Mouse (Mus musculus): ENCODE results near the gene Slc25a11.
A peak's percentile ranks its signal among the peaks of the same experiment; 100 is the strongest.

The Slc25a11 gene

DNA sequence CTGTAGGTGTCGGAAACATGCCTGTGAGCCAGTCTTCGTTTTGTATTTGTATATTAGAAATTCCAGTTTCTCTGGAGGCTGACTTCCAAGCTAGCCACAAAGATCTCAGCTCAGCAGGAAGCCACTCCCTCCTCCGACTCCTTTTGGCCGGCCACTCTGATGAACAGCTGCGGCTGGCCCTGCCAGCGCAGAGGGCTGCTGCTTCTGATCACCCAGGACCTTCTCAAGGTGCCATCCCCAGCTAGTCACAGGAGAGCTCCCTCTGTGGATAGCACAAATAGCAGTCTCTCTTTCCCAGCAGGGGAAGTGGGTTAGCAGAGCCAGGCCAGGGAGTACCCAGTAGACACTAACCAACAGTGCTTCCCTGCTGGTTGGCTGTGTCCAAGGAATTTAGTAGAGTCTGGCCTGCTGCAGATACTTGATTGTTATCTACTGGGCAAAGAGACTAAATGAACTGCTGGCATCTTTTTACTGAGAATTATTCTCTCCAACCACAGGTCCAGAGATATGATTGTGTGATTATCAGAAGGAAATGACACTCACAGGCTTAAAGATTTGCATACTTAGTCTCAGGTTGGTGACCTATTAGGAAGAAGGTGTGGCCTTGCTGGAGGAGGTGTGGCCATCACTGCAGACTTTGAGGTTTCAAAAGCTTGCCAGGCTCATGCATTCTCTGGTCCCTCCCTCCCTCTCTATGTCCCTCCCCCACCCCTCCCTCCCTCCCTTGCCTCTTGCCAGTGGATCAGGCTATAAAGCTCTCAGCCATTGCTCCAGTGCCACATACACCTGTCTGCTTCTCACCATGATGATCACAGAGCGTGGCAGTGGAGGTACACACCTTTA, 25.1 kb downstream of the Slc25a11 start:
- ATAC-seq (ENCODE audit: low TSS enrichment) = no peak

DNA sequence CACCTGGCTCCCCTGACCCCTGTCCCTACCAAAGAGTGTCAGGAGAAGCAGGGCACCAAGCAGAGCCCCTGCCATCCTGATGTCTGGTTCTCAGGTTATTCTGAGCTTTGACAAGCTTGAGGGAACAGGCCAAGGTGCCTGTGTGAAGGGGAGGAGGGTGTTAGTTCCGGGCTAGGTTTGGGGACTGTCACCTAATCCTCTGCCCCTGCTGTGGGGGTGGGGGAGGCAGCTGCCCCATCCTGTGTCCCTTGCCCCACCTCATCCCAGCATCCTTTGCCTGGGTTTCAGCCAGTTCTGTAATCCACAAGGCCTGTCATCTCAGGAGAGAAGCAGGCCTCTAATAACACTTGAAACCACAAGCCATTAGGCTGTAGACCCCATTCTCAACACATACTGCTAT, 28.2 kb downstream of the Slc25a11 start, which contains the start of gene Chrne:
TSS of gene Chrne (minus strand) at position 116 of the 400 bp plus-strand sequence.
- ATAC-seq (ENCODE audit: low TSS enrichment) = no peak

DNA sequence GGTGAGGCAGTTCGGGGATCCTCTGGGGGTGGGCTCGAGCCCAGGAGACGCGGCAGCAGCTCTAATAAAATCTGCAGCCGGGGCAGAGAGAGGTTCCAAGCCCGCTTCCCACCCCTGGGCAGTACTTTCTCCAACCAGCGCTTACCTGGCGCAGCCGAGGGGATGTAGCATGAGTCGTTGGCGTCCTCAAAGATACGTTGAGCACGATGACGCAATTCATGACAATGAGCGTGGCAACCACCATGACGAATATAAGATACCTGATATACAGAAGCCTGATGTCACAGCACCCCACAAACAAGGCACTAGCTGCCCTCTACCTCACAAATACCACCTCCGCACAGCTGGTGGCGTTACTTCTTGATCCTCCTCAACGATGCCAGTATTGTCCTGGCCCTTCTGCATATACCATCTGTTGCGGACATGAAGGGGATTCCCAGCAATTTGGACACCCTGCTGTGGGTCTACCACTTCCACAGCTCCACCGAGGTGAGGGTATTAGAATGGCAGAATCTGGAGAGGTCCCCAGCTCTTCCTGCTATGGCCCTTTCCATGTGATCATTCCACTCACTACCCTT, 31.7 kb downstream of the Slc25a11 start, which contains the start of gene 4930544D05Rik:
TSS of gene 4930544D05Rik (plus strand) at position 333 of the 578 bp plus-strand sequence.
- no peak for ATAC-seq (ENCODE audit: low TSS enrichment)

DNA sequence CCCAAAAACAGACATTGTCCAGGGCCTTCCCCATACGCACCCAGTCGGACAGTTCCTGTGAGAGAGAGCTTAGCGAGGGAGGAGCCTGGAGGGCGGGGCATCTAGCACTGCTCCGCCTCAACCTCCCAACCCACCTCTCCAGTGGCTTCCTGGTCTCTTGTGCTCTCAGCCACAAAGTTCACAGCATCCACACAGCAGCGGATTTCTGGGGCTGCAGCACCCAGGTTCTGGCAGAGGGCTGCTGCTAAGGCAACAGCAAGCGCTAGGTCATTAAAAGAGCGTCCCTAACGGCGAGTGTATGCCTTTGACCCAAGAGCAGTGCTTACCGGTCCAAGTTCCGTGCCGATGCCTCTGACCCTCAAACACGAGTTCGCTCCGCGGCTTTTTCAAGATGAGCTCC, 32.2 kb downstream of the Slc25a11 start:
- ATAC-seq (ENCODE audit: low TSS enrichment) = peak; percentile 70; the same call in 1 of the 2 replicates

DNA sequence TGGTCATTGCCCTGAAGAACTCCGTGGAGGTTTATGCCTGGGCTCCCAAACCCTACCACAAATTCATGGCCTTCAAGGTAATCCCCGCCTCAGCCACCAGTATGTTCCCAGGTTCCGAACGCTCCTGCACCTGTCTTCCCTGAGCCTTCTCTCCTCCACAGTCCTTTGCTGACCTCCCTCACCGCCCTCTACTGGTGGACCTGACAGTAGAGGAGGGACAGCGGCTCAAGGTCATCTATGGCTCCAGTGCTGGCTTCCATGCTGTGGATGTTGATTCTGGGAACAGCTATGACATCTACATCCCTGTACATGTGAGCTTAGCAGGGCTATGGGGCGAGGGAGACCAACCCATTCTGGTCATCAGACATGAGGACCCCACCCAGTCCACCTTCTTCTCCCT, 34.8 kb downstream of the Slc25a11 start:
- ATAC-seq (ENCODE audit: low TSS enrichment) = no peak

DNA sequence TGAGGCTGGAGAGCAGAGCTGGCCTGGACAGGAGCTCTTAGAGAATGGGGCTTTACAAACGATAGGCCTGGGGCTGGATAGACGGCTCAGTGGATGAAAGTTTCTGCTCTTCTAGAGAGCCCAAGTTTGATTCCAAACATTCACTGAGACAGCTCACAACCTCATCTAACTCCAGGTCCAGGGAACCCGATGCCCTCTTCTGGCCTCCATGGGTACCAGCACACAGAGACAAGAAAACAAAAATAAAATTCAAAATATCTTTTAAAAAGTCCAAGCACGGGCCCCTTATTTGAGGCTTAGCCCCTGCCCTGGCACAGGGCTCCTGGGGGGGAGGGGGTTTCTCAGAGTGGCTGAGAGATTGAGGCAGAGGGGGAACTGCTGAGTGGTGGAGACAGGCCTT, 36.5 kb downstream of the Slc25a11 start:
- ATAC-seq (ENCODE audit: low TSS enrichment) = no peak

DNA sequence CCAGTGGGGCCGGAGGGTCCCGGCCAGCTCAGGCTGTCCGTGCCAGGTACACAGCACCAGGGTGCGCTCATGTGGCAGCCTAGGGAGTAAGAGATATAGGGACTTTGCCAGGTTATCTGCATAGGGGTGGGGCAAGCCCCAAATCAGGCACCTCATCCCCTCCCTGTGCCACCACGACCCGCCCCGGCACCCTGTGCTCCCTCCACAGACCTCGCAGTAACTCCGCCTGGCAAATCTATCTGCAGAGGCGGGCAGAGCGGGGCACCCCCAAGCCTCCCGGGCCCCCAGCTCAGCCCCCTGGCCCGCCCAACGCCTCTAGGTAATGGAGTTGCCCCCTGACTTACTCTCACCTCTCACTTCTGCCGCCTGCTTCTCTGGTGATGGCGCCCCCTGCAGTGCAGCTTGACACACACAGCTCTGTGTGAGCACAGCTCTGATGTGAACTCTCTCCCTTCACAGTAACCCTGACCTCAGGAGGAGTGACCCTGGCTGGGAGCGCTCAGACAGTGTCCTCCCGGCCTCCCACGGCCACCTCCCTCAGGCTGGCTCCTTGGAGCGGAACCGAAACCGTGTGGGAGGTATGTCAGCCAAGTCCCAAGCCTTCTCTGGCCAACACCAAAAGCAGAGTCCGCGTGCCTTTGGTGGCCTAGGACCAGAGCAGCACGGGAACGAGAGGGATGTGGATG, 38.8 kb downstream of the Slc25a11 start:
- ATAC-seq (ENCODE audit: low TSS enrichment) = no peak

DNA sequence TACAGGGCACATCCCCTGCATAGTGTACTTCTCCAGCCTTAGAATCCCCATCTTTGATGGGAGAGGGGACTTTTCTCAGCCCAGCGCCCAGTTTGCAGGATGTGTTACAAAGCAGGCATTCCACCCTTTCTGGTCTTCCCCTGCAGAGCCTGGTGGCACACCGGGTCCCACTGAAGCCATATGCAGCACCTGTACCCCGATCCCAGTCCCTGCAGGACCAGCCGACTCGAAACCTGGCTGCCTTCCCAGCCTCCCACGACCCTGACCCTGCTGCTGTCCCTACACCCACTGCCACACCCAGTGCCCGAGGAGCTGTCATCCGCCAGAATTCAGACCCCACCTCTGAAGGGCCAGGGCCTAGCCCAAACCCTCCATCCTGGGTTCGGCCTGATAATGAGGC, 39.7 kb downstream of the Slc25a11 start:
- no peak for ATAC-seq (ENCODE audit: low TSS enrichment)

DNA sequence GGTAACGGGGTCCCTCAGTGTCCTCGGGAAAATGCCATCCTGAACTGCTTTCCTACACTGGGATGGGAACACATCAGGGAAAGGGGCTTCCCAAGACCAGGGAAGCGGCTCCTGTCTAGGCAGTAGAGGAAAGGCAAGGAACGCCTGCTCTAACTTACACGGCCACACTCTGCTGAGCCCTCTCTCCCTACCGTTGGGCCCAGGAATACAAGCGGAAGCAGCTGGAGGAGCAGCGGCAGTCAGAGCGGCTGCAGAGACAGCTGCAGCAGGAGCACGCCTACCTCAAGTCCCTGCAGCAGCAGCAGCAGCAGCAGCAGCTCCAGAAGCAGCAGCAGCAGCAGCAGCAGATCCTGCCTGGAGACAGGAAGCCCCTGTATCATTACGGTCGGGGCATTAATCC, 40.6 kb downstream of the Slc25a11 start:
- ATAC-seq (ENCODE audit: low TSS enrichment) = no peak

DNA sequence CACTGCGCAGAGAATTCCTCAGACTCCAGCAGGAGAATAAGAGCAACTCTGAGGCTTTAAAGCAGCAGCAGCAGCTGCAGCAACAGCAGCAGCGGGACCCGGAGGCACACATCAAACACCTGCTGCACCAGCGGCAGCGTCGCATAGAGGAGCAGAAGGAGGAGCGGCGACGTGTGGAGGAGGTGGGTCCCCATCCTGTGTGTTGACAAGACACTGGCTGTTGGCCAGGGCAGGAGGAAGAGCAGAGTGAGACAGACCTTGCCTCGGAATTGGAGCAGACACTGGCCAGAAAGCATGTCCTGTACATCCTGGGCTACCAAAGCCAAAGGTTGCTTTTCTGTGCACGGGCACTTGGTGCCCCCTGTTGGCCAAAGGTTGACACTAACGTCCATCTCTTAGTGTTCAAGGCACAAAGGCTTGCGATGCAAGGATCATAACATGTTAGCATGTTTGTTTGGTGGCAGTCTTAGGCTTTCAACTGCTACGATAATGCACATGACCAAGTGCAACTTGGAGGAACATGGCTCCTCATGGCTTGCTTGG, 42.2 kb downstream of the Slc25a11 start:
- ATAC-seq (ENCODE audit: low TSS enrichment) = no peak

DNA sequence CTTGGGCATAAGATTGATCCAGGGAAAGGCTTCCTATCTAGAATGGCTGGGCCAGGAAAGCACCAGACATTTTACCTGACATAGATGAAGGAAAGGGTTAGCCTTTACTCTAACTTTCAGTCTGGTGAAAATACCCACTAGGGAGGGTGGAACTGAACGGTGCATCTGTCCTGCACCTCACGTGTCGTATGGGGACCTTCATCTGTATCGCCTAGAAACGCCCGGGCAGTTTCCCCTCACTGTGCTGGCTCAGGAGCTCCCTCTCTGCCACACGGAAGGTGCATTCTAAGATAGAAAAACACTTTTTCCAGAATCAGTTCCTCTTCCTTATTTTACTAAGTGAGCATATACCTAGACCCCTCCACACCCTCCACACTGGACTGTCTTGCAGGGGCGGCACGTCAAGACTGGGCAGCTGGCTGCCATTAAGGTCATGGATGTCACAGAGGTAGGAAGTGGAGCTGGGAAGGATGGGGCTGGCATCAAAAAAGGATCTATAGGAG, 48.8 kb downstream of the Slc25a11 start:
- ATAC-seq (ENCODE audit: low TSS enrichment) = no peak

DNA sequence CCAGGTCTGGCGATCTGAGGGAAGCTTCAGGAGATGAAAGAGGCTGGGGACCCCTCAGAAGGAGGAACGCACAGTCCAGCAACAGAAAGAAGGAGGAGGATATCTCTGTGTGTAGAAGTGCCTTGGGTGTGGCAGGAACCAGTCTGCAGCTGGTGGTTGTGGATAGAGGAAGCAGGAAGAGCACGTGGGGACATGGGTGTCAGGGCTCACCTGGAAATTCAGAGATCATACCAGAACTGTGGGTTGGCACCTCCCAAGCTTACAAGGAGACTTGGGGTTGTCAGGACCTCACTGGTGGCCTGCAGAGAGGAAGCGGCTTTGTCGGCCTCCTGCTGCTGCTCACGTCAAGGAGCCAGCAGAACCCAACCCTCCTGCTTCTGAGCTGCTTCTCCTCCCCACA, 50.0 kb downstream of the Slc25a11 start:
- no peak for ATAC-seq (ENCODE audit: low TSS enrichment)

DNA sequence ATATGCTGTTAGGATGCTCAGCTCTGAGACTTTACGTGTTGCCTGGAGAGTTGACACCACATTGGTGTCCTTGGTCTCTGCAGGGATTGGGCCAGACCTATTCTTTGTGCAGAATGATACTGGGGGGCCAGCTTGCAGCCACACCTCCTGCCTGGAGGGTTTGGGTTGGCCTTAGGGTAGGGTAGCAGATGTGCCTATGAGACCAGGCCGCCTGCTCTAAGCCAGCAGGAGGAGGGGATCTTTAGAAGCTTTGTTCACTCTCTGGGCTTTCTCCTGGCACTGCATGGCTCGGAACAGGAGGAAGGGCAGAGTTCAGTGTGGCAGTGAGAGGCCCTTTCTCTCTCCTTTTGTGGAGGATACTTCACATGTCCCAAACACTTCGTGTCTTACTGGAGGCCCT, 51.2 kb downstream of the Slc25a11 start:
- ATAC-seq (ENCODE audit: low TSS enrichment) = peak; percentile 62; the same call in 1 of the 2 replicates

DNA sequence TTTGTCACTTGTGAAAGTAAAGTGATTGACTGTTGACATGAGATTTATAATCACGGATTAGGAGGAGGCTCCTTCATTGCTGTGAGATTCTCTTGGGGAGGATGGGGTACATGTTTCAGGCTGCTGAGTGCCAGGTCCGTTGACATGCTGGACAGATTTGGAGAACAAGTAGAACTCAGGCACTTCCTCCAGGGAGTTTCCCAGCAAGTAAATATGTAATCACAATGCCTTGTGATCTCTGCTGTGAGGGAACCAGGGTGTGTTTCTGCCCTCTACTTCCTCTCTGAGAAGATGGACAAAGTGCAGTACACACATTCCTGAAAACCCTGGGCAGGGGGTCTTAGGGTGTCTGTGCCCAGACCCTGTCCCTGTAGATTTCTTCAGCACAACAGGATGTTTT, 51.6 kb downstream of the Slc25a11 start:
- ATAC-seq (ENCODE audit: low TSS enrichment) = no peak

DNA sequence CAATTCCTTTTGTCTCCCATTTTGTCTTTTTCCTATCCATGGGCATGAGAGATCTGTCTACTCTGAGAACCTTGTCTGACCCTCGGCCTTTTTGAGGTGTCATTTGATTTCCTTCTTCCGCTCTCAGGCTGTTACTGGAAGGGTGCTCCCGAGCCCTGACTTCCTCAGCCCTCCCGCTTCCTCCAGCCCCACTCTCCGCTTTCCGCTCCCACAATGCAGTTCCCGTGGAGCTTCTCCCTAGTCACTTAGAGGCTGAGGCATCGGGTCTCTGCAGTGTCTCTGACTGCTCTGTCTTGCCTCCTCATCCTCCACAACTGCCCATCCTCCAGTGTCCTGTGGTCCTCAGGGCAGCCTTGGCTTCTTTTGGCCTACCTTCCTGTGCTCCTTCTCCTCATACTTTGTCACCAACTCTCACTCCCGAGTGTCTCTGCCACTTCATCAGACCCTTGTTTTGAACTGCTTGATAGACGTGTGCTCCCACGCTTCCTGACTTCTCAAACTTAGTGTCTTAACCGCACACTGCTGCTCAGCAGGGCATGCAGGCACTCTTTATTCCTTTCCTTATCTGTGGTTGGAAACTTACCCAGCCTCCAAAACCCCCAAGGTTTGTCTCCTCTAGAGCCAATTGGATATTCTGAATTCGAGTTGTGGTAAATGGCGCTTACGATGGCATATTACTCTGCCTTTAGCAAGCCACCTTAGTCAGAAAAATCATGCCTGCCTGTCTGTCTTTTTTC, 52.9 kb downstream of the Slc25a11 start:
- ATAC-seq (ENCODE audit: low TSS enrichment) = no peak
